Mouse (Mus musculus): ENCODE results near the gene Gc. TPM values are rescaled to one million over a fixed set of nuclear protein-coding genes. Genes with fewer than 3 reads are reported as not detected.

Gene Gc
- polyA plus RNA-seq (2015; fragmentation: Nextera tagmentation; extraction: Ambion mirVana), result 1.6 and 3.0 TPM in 2 replicates

GRCm38 (mm10) chr5:89457554-89458062 is at the start of gene Gc:
TSS of gene Gc (minus strand) at chr5:89457898.
- no peak for ATAC-seq

GRCm38 (mm10) chr5:89500182-89500581 is 42.5 kb upstream of the Gc start:
- no peak overlapping the region for H3K27ac ChIP-seq (ENCODE audit: low read depth, low read length)
- no peaks in the 10 kb centered on the region for H3K9me3 ChIP-seq (ENCODE audit: control insufficient read depth)
- no peak overlapping the region for H3K4me2 ChIP-seq (replicated peaks; ENCODE audit: low read depth)
- H3K27me3 ChIP-seq (replicated peaks; ENCODE audit: control insufficient read depth, insufficient read depth, low read length), result no peaks in the 10 kb centered on the region
- H3K4me1 ChIP-seq (replicated peaks; ENCODE audit: control insufficient read depth, insufficient read depth, low read length), result no peaks in the 10 kb centered on the region
- TF ChIP-seq CTCF (IDR thresholded peaks at IDR 0.05; ENCODE audit: low read depth), result peak; percentile 76
- 54% methylated on average over 6 of the region's 6 CpGs for WGBS
- H3K9ac ChIP-seq (ENCODE audit: low read depth, low read length), result no peak overlapping the region
- H3K36me3 ChIP-seq (ENCODE audit: control insufficient read depth, insufficient read depth), result no peaks in the 10 kb centered on the region
- no peak for ATAC-seq
- no peak overlapping the region for H3K4me3 ChIP-seq (ENCODE audit: low read depth, low read length)

More at GRCm38 (mm10) chr5:89457554-89458062, at the start of gene Gc:
- Histone ChIP-seq H3K4me1 (replicated peaks; ENCODE audit: control insufficient read depth, insufficient read depth, low read length) (no peaks in the 10 kb centered on the region), H3K27ac (ENCODE audit: low read depth, low read length) (no peak within 1 kb of the TSS), H3K4me3 (ENCODE audit: low read depth, low read length) (no peak within 1 kb of the TSS), H3K9ac (ENCODE audit: low read depth, low read length) (no peak within 1 kb of the TSS), H3K4me2 (replicated peaks; ENCODE audit: low read depth) (no peak within 1 kb of the TSS), H3K27me3 (replicated peaks; ENCODE audit: control insufficient read depth, insufficient read depth, low read length) (no peaks in the 10 kb centered on the region), H3K36me3 (ENCODE audit: control insufficient read depth, insufficient read depth) (no peaks in the 10 kb centered on the region), H3K9me3 (ENCODE audit: control insufficient read depth) (no peaks in the 10 kb centered on the region)
- TF ChIP-seq CTCF (IDR thresholded peaks at IDR 0.05; ENCODE audit: low read depth), result no peak
- WGBS, result 53% methylated on average over 5 of the region's 5 CpGs

DNA sequence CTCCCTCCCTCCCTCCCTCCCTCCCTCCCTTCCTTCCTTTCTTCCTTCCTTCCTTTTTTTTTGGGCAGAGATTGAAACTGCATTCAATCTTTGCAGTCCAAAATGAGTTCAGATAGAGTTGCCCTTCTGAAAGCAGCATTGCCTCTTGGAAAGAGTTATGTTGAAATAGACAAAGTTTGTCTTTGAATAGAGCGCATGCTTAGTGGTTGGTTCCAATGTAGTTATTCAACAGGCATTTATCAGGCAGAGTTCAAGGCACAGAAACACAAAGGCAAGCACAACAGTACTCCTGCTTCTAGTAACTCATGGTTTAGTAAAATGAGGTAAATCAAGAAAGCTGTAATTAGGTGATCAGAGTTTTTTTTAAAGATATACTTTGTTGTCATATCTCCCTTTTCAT is 34.9 kb upstream of the Gc start:
- H3K4me2 ChIP-seq (replicated peaks; ENCODE audit: low read depth), result no peak overlapping the region
- no peak overlapping the region for H3K4me3 ChIP-seq (ENCODE audit: low read depth, low read length)
- no peaks in the 10 kb centered on the region for H3K9me3 ChIP-seq (ENCODE audit: control insufficient read depth)
- WGBS, result 94% methylated on average over 1 of the region's 1 CpGs
- H3K36me3 ChIP-seq (ENCODE audit: control insufficient read depth, insufficient read depth), result no peaks in the 10 kb centered on the region
- ATAC-seq, result no peak
- TF ChIP-seq CTCF (IDR thresholded peaks at IDR 0.05; ENCODE audit: low read depth), result no peak
- no peaks in the 10 kb centered on the region for H3K27me3 ChIP-seq (replicated peaks; ENCODE audit: control insufficient read depth, insufficient read depth, low read length)
- H3K27ac ChIP-seq (ENCODE audit: low read depth, low read length), result no peak overlapping the region
- H3K9ac ChIP-seq (ENCODE audit: low read depth, low read length), result no peak overlapping the region
- no peaks in the 10 kb centered on the region for H3K4me1 ChIP-seq (replicated peaks; ENCODE audit: control insufficient read depth, insufficient read depth, low read length)

DNA sequence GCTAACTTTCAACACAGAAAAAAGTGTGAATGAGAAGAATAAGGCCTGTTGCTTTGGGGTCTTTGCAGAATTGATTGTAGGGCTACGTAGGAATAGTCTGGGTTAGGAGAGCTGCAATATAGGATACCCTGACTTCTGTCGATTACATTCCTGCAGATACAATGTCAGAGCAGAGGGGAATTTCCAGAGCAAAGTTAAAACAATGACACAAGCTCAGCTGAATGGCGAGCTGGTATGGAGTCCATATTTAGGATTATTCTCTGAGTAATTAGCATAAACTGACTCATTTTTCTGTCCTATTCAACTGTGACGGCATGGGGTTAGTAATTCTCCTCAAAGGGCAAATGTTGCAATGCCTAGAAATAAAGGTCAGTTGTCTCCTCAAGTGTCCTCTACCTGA is 12.8 kb upstream of the Gc start:
- Histone ChIP-seq H3K36me3 (ENCODE audit: control insufficient read depth, insufficient read depth) (no peaks in the 10 kb centered on the region), H3K9ac (ENCODE audit: low read depth, low read length) (no peak overlapping the region), H3K27ac (ENCODE audit: low read depth, low read length) (no peak overlapping the region), H3K4me2 (replicated peaks; ENCODE audit: low read depth) (no peak overlapping the region), H3K27me3 (replicated peaks; ENCODE audit: control insufficient read depth, insufficient read depth, low read length) (no peaks in the 10 kb centered on the region), H3K4me1 (replicated peaks; ENCODE audit: control insufficient read depth, insufficient read depth, low read length) (no peaks in the 10 kb centered on the region), H3K4me3 (ENCODE audit: low read depth, low read length) (no peak overlapping the region), H3K9me3 (ENCODE audit: control insufficient read depth) (no peaks in the 10 kb centered on the region)
- no peak for TF ChIP-seq CTCF (IDR thresholded peaks at IDR 0.05; ENCODE audit: low read depth)
- no peak for ATAC-seq
- 77% methylated on average over 4 of the region's 4 CpGs for WGBS

DNA sequence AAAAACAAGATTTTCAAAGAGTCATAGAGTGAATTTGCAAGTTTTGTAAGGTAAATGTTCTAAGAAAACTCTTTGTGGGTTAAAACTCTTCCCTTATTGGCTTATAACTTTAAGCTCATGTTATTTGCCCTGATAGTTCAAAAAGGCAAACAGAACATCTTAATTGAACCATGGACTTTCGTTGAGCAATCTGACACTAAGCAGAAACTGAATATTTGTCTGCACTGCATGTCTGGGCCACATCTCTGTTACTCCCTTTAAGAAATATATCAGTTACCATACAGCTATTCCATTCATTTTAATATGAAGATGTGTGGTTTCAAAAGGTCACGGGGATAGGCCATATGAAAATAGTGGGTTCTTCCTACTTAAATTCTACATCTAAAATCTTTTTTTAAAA is 10.2 kb upstream of the Gc start:
- Histone ChIP-seq H3K9ac (ENCODE audit: low read depth, low read length) (no peak overlapping the region), H3K27ac (ENCODE audit: low read depth, low read length) (no peak overlapping the region), H3K4me1 (replicated peaks; ENCODE audit: control insufficient read depth, insufficient read depth, low read length) (no peaks in the 10 kb centered on the region), H3K27me3 (replicated peaks; ENCODE audit: control insufficient read depth, insufficient read depth, low read length) (no peaks in the 10 kb centered on the region), H3K4me2 (replicated peaks; ENCODE audit: low read depth) (no peak overlapping the region), H3K9me3 (ENCODE audit: control insufficient read depth) (no peaks in the 10 kb centered on the region), H3K36me3 (ENCODE audit: control insufficient read depth, insufficient read depth) (no peaks in the 10 kb centered on the region), H3K4me3 (ENCODE audit: low read depth, low read length) (no peak overlapping the region)
- 59% methylated on average over 2 of the region's 2 CpGs for WGBS
- no peak for TF ChIP-seq CTCF (IDR thresholded peaks at IDR 0.05; ENCODE audit: low read depth)
- no peak for ATAC-seq

GRCm38 (mm10) chr5:89467045-89467444 is 9.3 kb upstream of the Gc start:
- peak; percentile 89 for ATAC-seq
- no peak overlapping the region for H3K9ac ChIP-seq (ENCODE audit: low read depth, low read length)
- H3K9me3 ChIP-seq (ENCODE audit: control insufficient read depth), result no peaks in the 10 kb centered on the region
- H3K4me3 ChIP-seq (ENCODE audit: low read depth, low read length), result no peak overlapping the region
- WGBS, result 43% methylated on average over 1 of the region's 1 CpGs
- H3K27me3 ChIP-seq (replicated peaks; ENCODE audit: control insufficient read depth, insufficient read depth, low read length), result no peaks in the 10 kb centered on the region
- H3K36me3 ChIP-seq (ENCODE audit: control insufficient read depth, insufficient read depth), result no peaks in the 10 kb centered on the region
- TF ChIP-seq CTCF (IDR thresholded peaks at IDR 0.05; ENCODE audit: low read depth), result no peak
- no peak overlapping the region for H3K4me2 ChIP-seq (replicated peaks; ENCODE audit: low read depth)
- no peaks in the 10 kb centered on the region for H3K4me1 ChIP-seq (replicated peaks; ENCODE audit: control insufficient read depth, insufficient read depth, low read length)
- H3K27ac ChIP-seq (ENCODE audit: low read depth, low read length), result peak overlapping the region; percentile 57; the same call in 1 of the 2 replicates

GRCm38 (mm10) chr5:89466275-89466674 is 8.6 kb upstream of the Gc start:
- Histone ChIP-seq H3K9ac (ENCODE audit: low read depth, low read length) (no peak overlapping the region), H3K4me1 (replicated peaks; ENCODE audit: control insufficient read depth, insufficient read depth, low read length) (no peaks in the 10 kb centered on the region), H3K4me2 (replicated peaks; ENCODE audit: low read depth) (no peak overlapping the region), H3K9me3 (ENCODE audit: control insufficient read depth) (no peaks in the 10 kb centered on the region), H3K4me3 (ENCODE audit: low read depth, low read length) (no peak overlapping the region), H3K27ac (ENCODE audit: low read depth, low read length) (no peak overlapping the region), H3K27me3 (replicated peaks; ENCODE audit: control insufficient read depth, insufficient read depth, low read length) (no peaks in the 10 kb centered on the region), H3K36me3 (ENCODE audit: control insufficient read depth, insufficient read depth) (no peaks in the 10 kb centered on the region)
- no peak for ATAC-seq
- no peak for TF ChIP-seq CTCF (IDR thresholded peaks at IDR 0.05; ENCODE audit: low read depth)
